Mouse (Mus musculus): Measurements from ENCODE around the gene Rnf145.
A peak's percentile ranks its signal among the peaks of the same experiment; 100 is the strongest.

Gene Rnf145

GRCm38 (mm10) chr11:44534999-44535750, 16.4 kb downstream of the Rnf145 start:
- no peak for DNase-seq (ENCODE audit: low spot score)

- DNase-seq (ENCODE audit: low spot score) = no peak
Observed at GRCm38 (mm10) chr11:44537403-44537802, 18.6 kb downstream of the Rnf145 start.

GRCm38 (mm10) chr11:44538101-44538500, 19.3 kb downstream of the Rnf145 start:
- no peak for DNase-seq (ENCODE audit: low spot score)

GRCm38 (mm10) chr11:44538501-44539290, 19.9 kb downstream of the Rnf145 start:
- DNase-seq (ENCODE audit: low spot score) = no peak

- no peak for DNase-seq (ENCODE audit: low spot score)
Observed at GRCm38 (mm10) chr11:44539291-44539930, 20.6 kb downstream of the Rnf145 start.

- no peak for DNase-seq (ENCODE audit: low spot score)
Observed at GRCm38 (mm10) chr11:44540243-44540642, 21.5 kb downstream of the Rnf145 start.

GRCm38 (mm10) chr11:44541280-44541679, 22.5 kb downstream of the Rnf145 start:
- DNase-seq (ENCODE audit: low spot score) = no peak

GRCm38 (mm10) chr11:44541813-44542212, 23.0 kb downstream of the Rnf145 start:
- no peak for DNase-seq (ENCODE audit: low spot score)

GRCm38 (mm10) chr11:44543593-44543992, 24.8 kb downstream of the Rnf145 start:
- no peak for DNase-seq (ENCODE audit: low spot score)

GRCm38 (mm10) chr11:44543996-44544395, 25.2 kb downstream of the Rnf145 start:
- no peak for DNase-seq (ENCODE audit: low spot score)

- peak; percentile 52 for DNase-seq (ENCODE audit: low spot score)
Observed at GRCm38 (mm10) chr11:44545181-44545580, 26.4 kb downstream of the Rnf145 start.

- no peak for DNase-seq (ENCODE audit: low spot score)
Observed at GRCm38 (mm10) chr11:44546250-44546649, 27.5 kb downstream of the Rnf145 start.

GRCm38 (mm10) chr11:44547651-44548196, 29.0 kb downstream of the Rnf145 start:
- no peak for DNase-seq (ENCODE audit: low spot score)

GRCm38 (mm10) chr11:44548816-44549215, 30.1 kb downstream of the Rnf145 start:
- DNase-seq (ENCODE audit: low spot score) = no peak

- no peak for DNase-seq (ENCODE audit: low spot score)
Observed at GRCm38 (mm10) chr11:44549511-44550278, 30.9 kb downstream of the Rnf145 start.

- no peak for DNase-seq (ENCODE audit: low spot score)
Observed at GRCm38 (mm10) chr11:44550996-44551395, 32.2 kb downstream of the Rnf145 start.

- DNase-seq (ENCODE audit: low spot score) = no peak
Observed at GRCm38 (mm10) chr11:44554339-44554738, 35.6 kb downstream of the Rnf145 start.

- no peak for DNase-seq (ENCODE audit: low spot score)
Observed at GRCm38 (mm10) chr11:44558521-44558920, 39.8 kb downstream of the Rnf145 start.

GRCm38 (mm10) chr11:44559466-44559865, 40.7 kb downstream of the Rnf145 start:
- DNase-seq (ENCODE audit: low spot score) = no peak

GRCm38 (mm10) chr11:44560396-44560795, 41.6 kb downstream of the Rnf145 start:
- DNase-seq (ENCODE audit: low spot score) = no peak

- no peak for DNase-seq (ENCODE audit: low spot score)
Observed at GRCm38 (mm10) chr11:44561476-44562015, 42.8 kb downstream of the Rnf145 start.

Data from T-cell, adult 2 months (primary cell).